Mouse (Mus musculus): ENCODE measurements at regions not wholly inside any gene's neighbourhood (a gene's known extent, or its start where the extent isn't known, plus 50 kb on each side); places are given as distances from the start of the nearest gene placed in this dataset.

GRCm38 (mm10) chr6:94783471-94783870 is 83.5 kb upstream of the Lrig1 start:
- no peak for DNase-seq (ENCODE audit: low read depth, low spot score)
- no peaks in the 10 kb centered on the region for H3K9me3 ChIP-seq (replicated peaks; ENCODE audit: insufficient read depth, low read length)
- no peaks in the 10 kb centered on the region for H3K4me1 ChIP-seq (ENCODE audit: control insufficient read depth in 1 of 2, insufficient read depth in 2 of 2, low read length in 2 of 2)
- no peak overlapping the region for H3K27ac ChIP-seq (ENCODE audit: control insufficient read depth, low read depth, low read length)
- no peaks in the 10 kb centered on the region for H3K36me3 ChIP-seq (ENCODE audit: control insufficient read depth in 1 of 2, insufficient read depth in 2 of 2, low read length in 2 of 2)
- H3K27me3 ChIP-seq (ENCODE audit: control insufficient read depth in 1 of 2, insufficient read depth in 2 of 2, low read length in 2 of 2), result no peaks in the 10 kb centered on the region
- H3K79me2 ChIP-seq (ENCODE audit: control insufficient read depth, insufficient read depth, low read length, poor library complexity), result no peaks in the 10 kb centered on the region
- no peak overlapping the region for H3K9ac ChIP-seq (ENCODE audit: control insufficient read depth, low read depth, low read length, poor library complexity, severe bottlenecking)
- H3K4me3 ChIP-seq (ENCODE audit: control insufficient read depth in 1 of 2, insufficient read depth in 1 of 2, low read depth in 2 of 2, low read length in 2 of 2), result no peak overlapping the region
- TF ChIP-seq SIN3A (IDR thresholded peaks at IDR 0.05; ENCODE audit: low read length) (no peak), MEF2A (IDR thresholded peaks at IDR 0.05; ENCODE audit: extremely low read depth, insufficient replicate concordance, low read depth, low read length, poor library complexity, severe bottlenecking) (no peak), RCOR1 (IDR thresholded peaks at IDR 0.05; ENCODE audit: low read depth, low read length) (no peak), NRF1 (IDR thresholded peaks at IDR 0.05; ENCODE audit: insufficient read depth, low read depth, low read length, poor library complexity, severe bottlenecking) (no peak), MAZ (IDR thresholded peaks at IDR 0.05; ENCODE audit: low read depth, low read length) (no peak), NELFE (IDR thresholded peaks at IDR 0.05; ENCODE audit: low read depth, low read length) (no peak), POLR2A (IDR thresholded peaks at IDR 0.05; ENCODE audit: control insufficient read depth in 1 of 2, insufficient read depth in 1 of 2, low read depth in 1 of 2, low read length in 2 of 2, poor library complexity in 1 of 2) (no peak), CTCF (IDR thresholded peaks at IDR 0.05 in 2 of 3, conservative IDR thresholded peaks at IDR 0.05 in 1 of 3; ENCODE audit: control insufficient read depth in 1 of 3, insufficient read depth in 1 of 3, low read depth in 2 of 3, low read length in 3 of 3, poor library complexity in 1 of 3, severe bottlenecking in 1 of 3) (no peak), MYC (IDR thresholded peaks at IDR 0.05; ENCODE audit: low read depth, low read length) (no peak), JUND (IDR thresholded peaks at IDR 0.05; ENCODE audit: low read depth, low read length) (no peak), ELF1 (IDR thresholded peaks at IDR 0.05; ENCODE audit: low read depth, low read length) (no peak), UBTF (IDR thresholded peaks at IDR 0.05; ENCODE audit: borderline replicate concordance, insufficient read depth, low read depth, low read length) (no peak), TAL1 (IDR thresholded peaks at IDR 0.05; ENCODE audit: low read length) (no peak), TCF12 (IDR thresholded peaks at IDR 0.05; ENCODE audit: low read depth, low read length) (no peak), CHD2 (IDR thresholded peaks at IDR 0.05; ENCODE audit: low read length) (no peak), USF2 (IDR thresholded peaks at IDR 0.05; ENCODE audit: borderline replicate concordance in 1 of 2, insufficient read depth in 1 of 2, low read depth in 1 of 2, low read length in 2 of 2) (no peak)

GRCm38 (mm10) chr6:94780621-94781020 is 80.7 kb upstream of the Lrig1 start:
- no peak overlapping the region for H3K9ac ChIP-seq (ENCODE audit: control insufficient read depth, low read depth, low read length, poor library complexity, severe bottlenecking)
- H3K36me3 ChIP-seq (ENCODE audit: control insufficient read depth in 1 of 2, insufficient read depth in 2 of 2, low read length in 2 of 2), result no peaks in the 10 kb centered on the region
- H3K79me2 ChIP-seq (ENCODE audit: control insufficient read depth, insufficient read depth, low read length, poor library complexity), result no peaks in the 10 kb centered on the region
- DNase-seq (ENCODE audit: low read depth, low spot score), result no peak
- no peak for TF ChIP-seq POLR2AphosphoS5 (IDR thresholded peaks at IDR 0.05; ENCODE audit: borderline replicate concordance, low read depth, low read length)
- TF ChIP-seq POLR2A (IDR thresholded peaks at IDR 0.05; ENCODE audit: control insufficient read depth in 1 of 2, insufficient read depth in 1 of 2, low read depth in 1 of 2, low read length in 2 of 2, poor library complexity in 1 of 2), result no peak
- no peak for TF ChIP-seq MYC (IDR thresholded peaks at IDR 0.05; ENCODE audit: low read depth, low read length)
- TF ChIP-seq ZKSCAN1 (IDR thresholded peaks at IDR 0.05; ENCODE audit: low read depth, low read length), result no peak
- no peak for TF ChIP-seq MEF2A (IDR thresholded peaks at IDR 0.05; ENCODE audit: extremely low read depth, insufficient replicate concordance, low read depth, low read length, poor library complexity, severe bottlenecking)
- no peak for TF ChIP-seq GABPA (IDR thresholded peaks at IDR 0.05; ENCODE audit: low read depth, low read length)
- TF ChIP-seq E2F4 (IDR thresholded peaks at IDR 0.05; ENCODE audit: borderline replicate concordance, low read depth, low read length), result no peak
- TF ChIP-seq UBTF (IDR thresholded peaks at IDR 0.05; ENCODE audit: borderline replicate concordance, insufficient read depth, low read depth, low read length), result no peak
- TF ChIP-seq MYB (IDR thresholded peaks at IDR 0.05; ENCODE audit: low read depth, low read length), result no peak
- TF ChIP-seq CHD1 (IDR thresholded peaks at IDR 0.05; ENCODE audit: low read depth, low read length), result no peak
- TF ChIP-seq ZC3H11A (IDR thresholded peaks at IDR 0.05; ENCODE audit: low read depth, low read length), result no peak
- TF ChIP-seq RAD21 (IDR thresholded peaks at IDR 0.05; ENCODE audit: low read depth, low read length), result no peak
- no peak for TF ChIP-seq ELF1 (IDR thresholded peaks at IDR 0.05; ENCODE audit: low read depth, low read length)
- no peak for TF ChIP-seq POLR2AphosphoS2 (IDR thresholded peaks at IDR 0.05; ENCODE audit: low read length)
- TF ChIP-seq MAZ (IDR thresholded peaks at IDR 0.05; ENCODE audit: low read depth, low read length), result no peak
- TF ChIP-seq CTCF (IDR thresholded peaks at IDR 0.05 in 2 of 3, conservative IDR thresholded peaks at IDR 0.05 in 1 of 3; ENCODE audit: control insufficient read depth in 1 of 3, insufficient read depth in 1 of 3, low read depth in 2 of 3, low read length in 3 of 3, poor library complexity in 1 of 3, severe bottlenecking in 1 of 3), result no peak
- H3K4me1 ChIP-seq (ENCODE audit: control insufficient read depth in 1 of 2, insufficient read depth in 2 of 2, low read length in 2 of 2), result no peaks in the 10 kb centered on the region
- H3K27ac ChIP-seq (ENCODE audit: control insufficient read depth, low read depth, low read length), result no peak overlapping the region
- H3K4me3 ChIP-seq (ENCODE audit: control insufficient read depth in 1 of 2, insufficient read depth in 1 of 2, low read depth in 2 of 2, low read length in 2 of 2), result no peak overlapping the region
- H3K27me3 ChIP-seq (ENCODE audit: control insufficient read depth in 1 of 2, insufficient read depth in 2 of 2, low read length in 2 of 2), result no peaks in the 10 kb centered on the region
- no peaks in the 10 kb centered on the region for H3K9me3 ChIP-seq (replicated peaks; ENCODE audit: insufficient read depth, low read length)
